Mouse (Mus musculus) CD4-positive naive resting alpha-beta T cell, adult 57 days (primary cell): ENCODE data around the gene Slc36a2. TPM values are rescaled to one million over a fixed set of nuclear protein-coding genes. Genes with fewer than 3 reads are reported as not detected.

ENCODE experiments used
- total RNA-seq: library from RNA; stranded (reverse); gene quantifications from one replicate; pipeline ENCODE4 v1.2.4, GENCODE M21; 2023

The Slc36a2 gene
- not detected for total RNA-seq

GRCm38 (mm10) chr11:55184733-55185291, at the start of gene Slc36a2:
TSS of gene Slc36a2 (minus strand) at chr11:55185077.

GRCm38 (mm10) chr11:55204159-55204596, 19.3 kb upstream of the Slc36a2 start, which contains the start of gene Slc36a1:
TSS of gene Slc36a1 (plus strand) at chr11:55204350.

GRCm38 (mm10) chr11:55151608-55152007, 33.3 kb downstream of the Slc36a2 start, which contains the start of gene Slc36a3:
TSS of gene Slc36a3 (minus strand) at chr11:55151708.

Other genes starting within 250 kb of the Slc36a2 start
- 169 TPM for gene Tnip1, start 222.2 kb downstream of the Slc36a2 start, total RNA-seq
- gene Anxa6, start 151.6 kb downstream of the Slc36a2 start, total RNA-seq: 391 TPM
- gene Ccdc69, start 106.9 kb downstream of the Slc36a2 start, total RNA-seq: 29.9 TPM
- gene Gm2a, start 87.0 kb downstream of the Slc36a2 start, total RNA-seq: 73.0 TPM
- not detected for gene Slc36a3, start 33.4 kb downstream of the Slc36a2 start, total RNA-seq
- gene Slc36a1, start 19.3 kb upstream of the Slc36a2 start, total RNA-seq: 23.8 TPM
- gene Fat2, start 151.5 kb upstream of the Slc36a2 start, total RNA-seq: 0.27 TPM
- 5.5 TPM for gene Sparc, start 238.1 kb upstream of the Slc36a2 start, total RNA-seq